Mouse (Mus musculus) stomach, embryonic 15.5 days (tissue): ENCODE results near the gene Wdr76. TPM values are rescaled to one million over a fixed set of nuclear protein-coding genes. Genes with fewer than 3 reads are reported as not detected.

Experiments used
- ATAC-seq: fragments of 200-750 bp; cut with Nextera tagmentation; 2 replicates; pipeline ENCODE4 v1.8.0; 2017; ENCODE audit warnings: low read depth, moderate number of reproducible peaks, moderate TSS enrichment; ENCODE audit not compliant: insufficient read depth, low FRiP score
- H3K27ac ChIP-seq: fragments of 300-500 bp; sonication (generic); 2 replicates; pipeline ENCODE4 v1.5.1; 2015; ENCODE audit warnings: mild to moderate bottlenecking, inconsistent platforms
- H3K27me3 ChIP-seq: fragments of 300-500 bp; sonication (generic); replicated peaks from 2 replicates; pipeline ENCODE4 v1.6.1; 2015; ENCODE audit warnings: inconsistent platforms
- H3K36me3 ChIP-seq: fragments of 300-500 bp; sonication (generic); 2 replicates; pipeline ENCODE4 v1.6.1; 2015; ENCODE audit warnings: inconsistent platforms
- H3K4me1 ChIP-seq: fragments of 300-500 bp; sonication (generic); 2 replicates; pipeline ENCODE4 v1.6.1; 2015; ENCODE audit warnings: inconsistent platforms
- H3K4me2 ChIP-seq: fragments of 300-500 bp; sonication (generic); 2 replicates; pipeline ENCODE4 v1.6.1; 2015; ENCODE audit warnings: mild to moderate bottlenecking, inconsistent platforms
- H3K4me3 ChIP-seq: fragments of 300-500 bp; sonication (generic); replicated peaks from 2 replicates; pipeline ENCODE4 v1.5.1; 2015; ENCODE audit warnings: inconsistent platforms
- H3K9ac ChIP-seq: fragments of 300-500 bp; sonication (generic); 2 replicates; pipeline ENCODE4 v1.6.1; 2015; ENCODE audit warnings: inconsistent platforms
- H3K9me3 ChIP-seq: fragments of 300-500 bp; sonication (generic); 2 replicates; pipeline ENCODE4 v1.6.1; 2016; ENCODE audit warnings: inconsistent platforms
- WGBS: fragments of 180-500 bp; shearing (Covaris S2); methylation state at CpG from one replicate; pipeline ENCODE4 v1.1.7; 2015; 5-methylcytosine and 5-hydroxymethylcytosine counted together
- polyA plus RNA-seq: library from polyadenylated mRNA; unstranded; fragments of >200 nt; fragmentation: Nextera tagmentation; extraction: Ambion mirVana; gene quantifications from 2 replicates; pipeline ENCODE4 v1.2.1, GENCODE M21; 2015

Wdr76 gene
- polyA plus RNA-seq, 1 experiment from 2014 or later, result 8.0 TPM

GRCm38 (mm10) chr2:121583468-121584116, 77.1 kb downstream of the Wdr76 start:
- no peak for ATAC-seq
- peaks cover 8% of the 10 kb centered on the region for H3K4me1 ChIP-seq
- no peaks in the 10 kb centered on the region for H3K36me3 ChIP-seq
- H3K9me3 ChIP-seq, result no peaks in the 10 kb centered on the region
- H3K27me3 ChIP-seq, result no peaks in the 10 kb centered on the region
- 59% methylated on average over 13 of the region's 13 CpGs for WGBS
- H3K4me2 ChIP-seq, result no peak overlapping the region
- H3K4me3 ChIP-seq, result no peak overlapping the region
- no peak overlapping the region for H3K27ac ChIP-seq
- H3K9ac ChIP-seq, result no peak overlapping the region

- 50% methylated on average over 5 of the region's 5 CpGs for WGBS
- H3K27ac ChIP-seq, result no peak overlapping the region
- H3K4me1 ChIP-seq, result peaks cover 11% of the 10 kb centered on the region
- H3K9me3 ChIP-seq, result no peaks in the 10 kb centered on the region
- H3K27me3 ChIP-seq, result no peaks in the 10 kb centered on the region
- no peak for ATAC-seq
- H3K36me3 ChIP-seq, result no peaks in the 10 kb centered on the region
- H3K9ac ChIP-seq, result no peak overlapping the region
- no peak overlapping the region for H3K4me3 ChIP-seq
- no peak overlapping the region for H3K4me2 ChIP-seq
Measured at GRCm38 (mm10) chr2:121584705-121585104, 78.2 kb downstream of the Wdr76 start.

GRCm38 (mm10) chr2:121587523-121588308, 81.2 kb downstream of the Wdr76 start:
- Histone ChIP-seq H3K27ac (no peak overlapping the region), H3K4me2 (no peak overlapping the region), H3K27me3 (no peaks in the 10 kb centered on the region), H3K9me3 (no peaks in the 10 kb centered on the region), H3K36me3 (no peaks in the 10 kb centered on the region), H3K4me1 (peaks cover 11% of the 10 kb centered on the region), H3K4me3 (no peak overlapping the region), H3K9ac (no peak overlapping the region)
- ATAC-seq, result no peak; the same call in 1 of the 2 replicates
- 33% methylated on average over 12 of the region's 12 CpGs for WGBS

- H3K9ac ChIP-seq, result no peak overlapping the region
- no peak overlapping the region for H3K4me3 ChIP-seq
- H3K4me1 ChIP-seq, result peaks cover 11% of the 10 kb centered on the region
- no peak overlapping the region for H3K4me2 ChIP-seq
- 46% methylated on average over 4 of the region's 4 CpGs for WGBS
- ATAC-seq, result 0 out of 2 replicates have a peak, but pooled peaks have one; percentile 31
- no peaks in the 10 kb centered on the region for H3K36me3 ChIP-seq
- no peak overlapping the region for H3K27ac ChIP-seq
- no peaks in the 10 kb centered on the region for H3K9me3 ChIP-seq
- H3K27me3 ChIP-seq, result no peaks in the 10 kb centered on the region
Measured at GRCm38 (mm10) chr2:121588309-121588694, 81.8 kb downstream of the Wdr76 start.

DNA sequence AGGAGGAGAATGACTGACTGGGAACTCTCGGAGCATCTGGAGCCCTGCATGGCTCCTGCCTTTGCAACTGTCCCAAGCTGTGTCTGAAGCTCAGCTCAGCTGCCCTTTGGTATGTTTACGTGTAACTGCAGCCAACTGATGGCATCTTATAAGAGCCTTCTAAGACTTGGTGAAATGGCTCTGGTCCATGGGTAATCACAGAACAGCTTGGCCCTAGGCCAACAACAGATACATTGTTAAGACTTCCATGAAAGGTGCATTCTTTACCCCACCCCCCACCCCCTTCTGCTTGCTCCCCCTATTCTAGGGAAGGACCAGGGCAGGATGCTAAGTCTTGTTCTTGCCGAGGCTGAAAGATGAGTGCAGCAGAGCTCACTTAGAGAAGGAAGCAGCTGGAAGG, 87.6 kb downstream of the Wdr76 start:
- Histone ChIP-seq H3K27ac (0 out of 2 replicates have a peak overlapping the region, but pooled peaks have one; percentile 26), H3K4me2 (no peak overlapping the region), H3K4me1 (peaks cover 11% of the 10 kb centered on the region), H3K4me3 (no peak overlapping the region), H3K36me3 (no peaks in the 10 kb centered on the region), H3K9ac (no peak overlapping the region), H3K9me3 (no peaks in the 10 kb centered on the region), H3K27me3 (no peaks in the 10 kb centered on the region)
- ATAC-seq, result no peak
- 37% methylated on average over 3 of the region's 3 CpGs for whole genome bisulfite sequencing

Other genes starting within 250 kb of the Wdr76 start
- 51.9 and 60.6 TPM in 2 replicates for gene Trp53bp1, start 235.3 kb upstream of the Wdr76 start, polyA plus RNA-seq
- gene Map1a, start 217.1 kb upstream of the Wdr76 start, polyA plus RNA-seq, result 4.0 and 5.3 TPM in 2 replicates
- gene Ppip5k1, start 151.3 kb upstream of the Wdr76 start, polyA plus RNA-seq, result 16.7 and 18.1 TPM in 2 replicates
- 157 and 165 TPM in 2 replicates for gene Ckmt1, start 149.0 kb upstream of the Wdr76 start, polyA plus RNA-seq
- not detected in 2 replicates for gene Strc, start 119.6 kb upstream of the Wdr76 start, polyA plus RNA-seq
- gene Pdia3, start 92.9 kb upstream of the Wdr76 start, polyA plus RNA-seq, result 742 and 872 TPM in 2 replicates
- 1.6 and 2.3 TPM in 2 replicates for gene Catsper2, start 92.9 kb upstream of the Wdr76 start, polyA plus RNA-seq
- gene Ell3, start 62.4 kb upstream of the Wdr76 start, polyA plus RNA-seq, result 10.1 and 10.9 TPM in 2 replicates
- gene Serf2, start 57.5 kb upstream of the Wdr76 start, polyA plus RNA-seq, result 449 and 538 TPM in 2 replicates
- 96.0 and 102 TPM in 2 replicates for gene Hypk, start 53.4 kb upstream of the Wdr76 start, polyA plus RNA-seq
- gene Serinc4, start 49.9 kb upstream of the Wdr76 start, polyA plus RNA-seq, result 0.30 and 0.67 TPM in 2 replicates
- 45.7 and 47.5 TPM in 2 replicates for gene Mfap1b, start 32.7 kb upstream of the Wdr76 start, polyA plus RNA-seq
- 23.9 and 24.5 TPM in 2 replicates for gene Mfap1a, start 58 bp upstream of the Wdr76 start, polyA plus RNA-seq